Mouse (Mus musculus) heart, adult 2 months (tissue): ENCODE data around the gene Lrrc63.

ENCODE experiments used
- CTCF ChIP-seq: fragments of 200-600 bp; IDR thresholded peaks from 2 replicates; pipeline ENCODE4 v1.8.1; 2022; ENCODE audit warnings: antibody characterized with exemption, mild to moderate bottlenecking, moderate library complexity
- POLR2A ChIP-seq: fragments of 200-500 bp; IDR thresholded peaks from 2 replicates; pipeline ENCODE4 v1.6.1; 2011; ENCODE audit warnings: mild to moderate bottlenecking, low read depth, low read length, control low read depth; ENCODE audit not compliant: insufficient read depth

DNA sequence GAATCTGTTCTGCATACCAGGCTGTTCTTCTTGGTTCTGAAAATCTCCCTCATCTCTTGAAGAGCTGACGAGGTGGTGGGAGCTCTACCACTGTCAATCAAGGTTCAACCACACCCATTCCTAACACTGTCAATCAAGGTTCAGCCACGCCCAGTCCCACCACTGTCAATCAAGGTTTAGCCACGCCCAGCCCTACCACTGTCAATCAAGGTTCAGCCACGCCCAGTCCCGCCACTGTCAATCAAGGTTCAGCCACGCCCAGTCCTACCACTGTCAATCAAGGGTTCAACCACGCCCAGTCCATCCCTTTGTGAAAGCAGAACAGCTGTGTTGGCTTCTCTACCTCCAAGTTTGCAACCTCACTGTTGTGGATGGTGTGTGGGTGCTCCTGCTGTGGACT, 66.2 kb downstream of the Lrrc63 start:
- no peak for TF ChIP-seq CTCF
- no peak for TF ChIP-seq POLR2A
